Mouse (Mus musculus) midbrain, embryonic 14.5 days (tissue): ENCODE data around the gene 4931406P16Rik. TPM values are rescaled to one million over a fixed set of nuclear protein-coding genes. Genes with fewer than 3 reads are reported as not detected.

Experiments used
- ATAC-seq: fragments of 200-750 bp; cut with Nextera tagmentation; 2 replicates; pipeline ENCODE4 v1.8.0; 2017; ENCODE audit warnings: moderate number of reproducible peaks, moderate library complexity; ENCODE audit not compliant: low FRiP score, low TSS enrichment
- DNase-seq: peaks from one replicate; pipeline ENCODE4 v3.0.0-alpha.2; 2015
- H3K27ac ChIP-seq: fragments of 300-500 bp; sonication (generic); replicated peaks from 2 replicates; pipeline ENCODE4 v1.5.1; 2014; ENCODE audit warnings: mild to moderate bottlenecking, low read depth, low read length, moderate library complexity
- H3K27me3 ChIP-seq: fragments of 300-500 bp; sonication (generic); 2 replicates; pipeline ENCODE4 v1.6.1; 2014; ENCODE audit warnings: low read length, control low read depth, mixed read lengths; ENCODE audit not compliant: control insufficient read depth, insufficient read depth
- H3K36me3 ChIP-seq: fragments of 300-500 bp; sonication (generic); 2 replicates; pipeline ENCODE4 v1.6.1; 2014; ENCODE audit warnings: low read length, control low read depth; ENCODE audit not compliant: control insufficient read depth, insufficient read depth
- H3K4me1 ChIP-seq: fragments of 300-500 bp; sonication (generic); 2 replicates; pipeline ENCODE4 v1.6.1; 2014; ENCODE audit warnings: mild to moderate bottlenecking, antibody characterized with exemption, low read length, control low read depth; ENCODE audit not compliant: control insufficient read depth, insufficient read depth
- H3K4me2 ChIP-seq: fragments of 300-500 bp; sonication (generic); 2 replicates; pipeline ENCODE4 v1.6.1; 2014; ENCODE audit warnings: mild to moderate bottlenecking, low read length, moderate library complexity
- H3K4me3 ChIP-seq: fragments of 300-500 bp; sonication (generic); replicated peaks from 2 replicates; pipeline ENCODE4 v1.5.1; 2014; ENCODE audit warnings: low read depth, low read length
- H3K9ac ChIP-seq: fragments of 300-500 bp; sonication (generic); replicated peaks from 2 replicates; pipeline ENCODE4 v1.6.1; 2014; ENCODE audit warnings: mild to moderate bottlenecking, low read length, moderate library complexity
- H3K9me3 ChIP-seq: fragments of 300-500 bp; sonication (generic); 2 replicates; pipeline ENCODE4 v1.6.1; 2016; ENCODE audit warnings: low read length, control low read depth, mixed read lengths; ENCODE audit not compliant: control insufficient read depth
- WGBS: fragments of 180-500 bp; shearing (Covaris S2); extraction: QIAGEN DNeasy Blood & Tissue Kit; methylation state at CpG from one replicate; pipeline ENCODE4 v1.1.7; 2014; 5-methylcytosine and 5-hydroxymethylcytosine counted together
- polyA plus RNA-seq: library from polyadenylated mRNA; unstranded; fragments of >200 nt; fragmentation: Nextera tagmentation; extraction: Ambion mirVana; gene quantifications from 2 replicates; pipeline ENCODE4 v1.2.1, GENCODE M21; 2014

Gene 4931406P16Rik
- polyA plus RNA-seq, 1 experiment from 2014 or later = 40.6 TPM

DNA sequence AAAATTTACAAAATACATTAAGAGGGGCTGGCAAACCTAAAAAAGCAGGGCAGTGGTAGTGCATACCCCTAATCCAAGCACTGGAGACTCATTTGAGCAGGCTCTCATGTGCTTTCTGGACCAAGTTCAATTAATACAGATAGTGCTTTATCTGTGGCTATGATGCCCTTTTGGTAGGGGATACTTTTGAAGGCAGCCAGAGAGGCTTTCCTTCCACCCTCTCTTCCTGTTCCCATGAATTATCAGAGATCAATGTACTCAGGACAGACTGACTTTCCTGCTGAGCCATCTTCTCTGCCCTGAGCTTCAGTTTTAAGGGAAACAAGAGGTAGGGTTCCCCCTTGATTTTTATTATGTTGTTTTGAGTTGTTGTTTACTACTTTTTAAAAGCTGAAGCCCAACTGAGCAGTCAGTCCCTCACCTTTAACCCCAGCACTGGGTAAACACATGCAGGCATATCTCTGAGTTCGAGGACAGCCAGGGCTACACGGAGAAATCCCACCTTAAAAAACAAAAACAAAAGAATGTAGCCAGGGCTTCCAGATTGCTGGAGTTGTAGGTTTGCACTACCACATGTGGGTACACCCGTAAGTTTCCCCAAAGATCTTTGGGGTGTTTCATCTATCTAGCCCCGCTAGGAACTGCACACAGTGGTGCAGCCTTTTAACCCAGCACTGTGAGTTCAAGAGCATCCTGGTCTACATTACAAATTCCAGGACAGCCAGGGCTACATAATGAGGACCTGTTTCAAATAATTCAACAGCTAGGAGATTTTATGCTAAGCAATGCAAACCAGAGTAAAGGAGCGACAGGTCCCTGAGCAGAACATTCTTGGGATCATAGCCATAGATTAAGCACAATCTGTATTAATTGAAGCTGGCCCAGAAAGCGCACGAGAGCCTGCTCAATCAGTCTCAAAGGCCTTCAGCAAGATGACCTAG lies 80.3 kb downstream of the 4931406P16Rik start:
- 44% methylated on average over 7 of the region's 7 CpGs for WGBS
- ATAC-seq = no peak
- peak overlapping the region; percentile 73 for H3K4me2 ChIP-seq

GRCm38 (mm10) chr7:34230116-34230515 lies 83.2 kb downstream of the 4931406P16Rik start, which contains the start of gene Gpi1:
Gene Gpi1, minus strand, starts transcription at chr7:34230336.
- DNase-seq (peak; percentile 91), ATAC-seq (peak; percentile 48)
- under 1% methylated on average over 39 of the region's 39 CpGs for WGBS
- Histone ChIP-seq H3K27ac (peak within 1 kb of the TSS; percentile 73), H3K36me3 (peaks cover 16% of the 10 kb centered on the region; the same call in 1 of the 2 replicates), H3K4me1 (peaks cover 15% of the 10 kb centered on the region; the same call in 1 of the 2 replicates), H3K4me2 (peak within 1 kb of the TSS; percentile 86), H3K9ac (peak within 1 kb of the TSS; percentile 69), H3K4me3 (peak within 1 kb of the TSS; percentile 65), H3K9me3 (no peaks in the 10 kb centered on the region), H3K27me3 (no peaks in the 10 kb centered on the region)

More for the DNA sequence above, 80.3 kb downstream of the 4931406P16Rik start:
- Histone ChIP-seq H3K4me1 (peaks cover 15% of the 10 kb centered on the region; the same call in 1 of the 2 replicates), H3K9ac (peak overlapping the region; percentile 56), H3K27ac (peak overlapping the region; percentile 89), H3K36me3 (peaks cover 17% of the 10 kb centered on the region), H3K9me3 (no peaks in the 10 kb centered on the region), H3K27me3 (no peaks in the 10 kb centered on the region), H3K4me3 (peak overlapping the region; percentile 44)
- DNase-seq = no peak

- under 1% methylated on average over 19 of the region's 19 CpGs for WGBS
- DNase-seq = peak; percentile 68
- peak; percentile 11 for ATAC-seq
Observed at GRCm38 (mm10) chr7:34229691-34230111, 83.7 kb downstream of the 4931406P16Rik start.

GRCm38 (mm10) chr7:34229153-34229552 lies 84.2 kb downstream of the 4931406P16Rik start:
- peaks cover 12% of the 10 kb centered on the region; the same call in 1 of the 2 replicates for H3K4me1 ChIP-seq
- DNase-seq (no peak), ATAC-seq (no peak)
- peaks cover 16% of the 10 kb centered on the region; the same call in 1 of the 2 replicates for H3K36me3 ChIP-seq
- 14% methylated on average over 5 of the region's 5 CpGs for WGBS
- no peak overlapping the region for H3K27ac ChIP-seq
- H3K4me3 ChIP-seq = peak overlapping the region; percentile 65
- H3K9me3 ChIP-seq = no peaks in the 10 kb centered on the region
- H3K9ac ChIP-seq = peak overlapping the region; percentile 69
- H3K4me2 ChIP-seq = peak overlapping the region; percentile 86
- no peaks in the 10 kb centered on the region for H3K27me3 ChIP-seq

More at GRCm38 (mm10) chr7:34229691-34230111, 83.7 kb downstream of the 4931406P16Rik start:
- Histone ChIP-seq H3K4me1 (peaks cover 12% of the 10 kb centered on the region; the same call in 1 of the 2 replicates), H3K36me3 (peaks cover 16% of the 10 kb centered on the region; the same call in 1 of the 2 replicates), H3K4me3 (peak overlapping the region; percentile 65), H3K9me3 (no peaks in the 10 kb centered on the region), H3K27me3 (no peaks in the 10 kb centered on the region), H3K4me2 (peak overlapping the region; percentile 86), H3K27ac (peak overlapping the region; percentile 73), H3K9ac (peak overlapping the region; percentile 69)

GRCm38 (mm10) chr7:34228641-34229040 lies 84.7 kb downstream of the 4931406P16Rik start:
- no peaks in the 10 kb centered on the region for H3K27me3 ChIP-seq
- peak overlapping the region; percentile 65; the same call in 1 of the 2 replicates for H3K4me3 ChIP-seq
- H3K9me3 ChIP-seq = no peaks in the 10 kb centered on the region
- H3K4me2 ChIP-seq = peak overlapping the region; percentile 86
- WGBS = 70% methylated on average over 9 of the region's 9 CpGs
- no peak for ATAC-seq
- peaks cover 16% of the 10 kb centered on the region; the same call in 1 of the 2 replicates for H3K36me3 ChIP-seq
- H3K4me1 ChIP-seq = peaks cover 12% of the 10 kb centered on the region; the same call in 1 of the 2 replicates
- H3K9ac ChIP-seq = peak overlapping the region; percentile 69; the same call in 1 of the 2 replicates
- H3K27ac ChIP-seq = no peak overlapping the region
- DNase-seq = peak; percentile 3

- Histone ChIP-seq H3K9me3 (no peaks in the 10 kb centered on the region), H3K4me3 (no peak overlapping the region), H3K4me2 (no peak overlapping the region), H3K27ac (no peak overlapping the region), H3K9ac (no peak overlapping the region), H3K27me3 (no peaks in the 10 kb centered on the region), H3K4me1 (peaks cover 12% of the 10 kb centered on the region; the same call in 1 of the 2 replicates), H3K36me3 (peaks cover 27% of the 10 kb centered on the region)
- 91% methylated on average over 12 of the region's 12 CpGs for WGBS
- ATAC-seq (no peak), DNase-seq (no peak)
Observed at GRCm38 (mm10) chr7:34226846-34227245, 86.5 kb downstream of the 4931406P16Rik start.

- H3K4me3 ChIP-seq = no peak overlapping the region
- peaks cover 34% of the 10 kb centered on the region for H3K36me3 ChIP-seq
- no peaks in the 10 kb centered on the region for H3K27me3 ChIP-seq
- no peak overlapping the region for H3K4me2 ChIP-seq
- H3K4me1 ChIP-seq = peaks cover 12% of the 10 kb centered on the region; the same call in 1 of the 2 replicates
- WGBS = 87% methylated on average over 8 of the region's 8 CpGs
- H3K9me3 ChIP-seq = no peaks in the 10 kb centered on the region
- ATAC-seq (no peak), DNase-seq (no peak)
- no peak overlapping the region for H3K9ac ChIP-seq
- H3K27ac ChIP-seq = no peak overlapping the region
Observed at GRCm38 (mm10) chr7:34226086-34226485, 87.3 kb downstream of the 4931406P16Rik start.

- ATAC-seq = no peak
- WGBS = 95% methylated on average over 6 of the region's 6 CpGs
Observed at GRCm38 (mm10) chr7:34224308-34224707, 89.0 kb downstream of the 4931406P16Rik start.

More at GRCm38 (mm10) chr7:34224308-34224707, 89.0 kb downstream of the 4931406P16Rik start:
- Histone ChIP-seq H3K9me3 (no peaks in the 10 kb centered on the region), H3K4me3 (no peak overlapping the region), H3K27ac (no peak overlapping the region), H3K4me1 (peaks cover 7% of the 10 kb centered on the region; the same call in 1 of the 2 replicates), H3K4me2 (no peak overlapping the region), H3K27me3 (no peaks in the 10 kb centered on the region), H3K9ac (no peak overlapping the region), H3K36me3 (peaks cover 52% of the 10 kb centered on the region)
- DNase-seq = no peak
